Mouse (Mus musculus): ENCODE measurements at regions not wholly inside any gene's neighbourhood (a gene's known extent, or its start where the extent isn't known, plus 50 kb on each side); places are given as distances from the start of the nearest gene placed in this dataset.

- no peak overlapping the region for H3K4me3 ChIP-seq (ENCODE audit: insufficient read depth, low read depth, low read length)
- no peaks in the 10 kb centered on the region for H3K4me1 ChIP-seq (ENCODE audit: control insufficient read depth, insufficient read depth, low read length)
- 13% methylated on average over 12 of the region's 12 CpGs for WGBS
- H3K27ac ChIP-seq (ENCODE audit: insufficient read depth, low read depth, low read length) = no peak overlapping the region
- TF ChIP-seq CTCF (conservative IDR thresholded peaks at IDR 0.05; ENCODE audit: insufficient read depth, insufficient read length, low read depth, low read length) (peak; percentile 57), POLR2A (IDR thresholded peaks at IDR 0.05; ENCODE audit: low read depth, low read length) (no peak)
- no peaks in the 10 kb centered on the region for H3K36me3 ChIP-seq (ENCODE audit: control insufficient read depth, insufficient read depth, low read length)
- H3K27me3 ChIP-seq (replicated peaks; ENCODE audit: control insufficient read depth, insufficient read depth, low read length) = no peaks in the 10 kb centered on the region
- peak; percentile 8 for DNase-seq
Measured at GRCm38 (mm10) chr5:18502831-18503230, 142.7 kb upstream of the Gnai1 start.

- H3K27ac ChIP-seq (ENCODE audit: insufficient read depth, low read depth, low read length) = no peak overlapping the region
- TF ChIP-seq CTCF (conservative IDR thresholded peaks at IDR 0.05; ENCODE audit: insufficient read depth, insufficient read length, low read depth, low read length) = no peak
- TF ChIP-seq POLR2A (IDR thresholded peaks at IDR 0.05; ENCODE audit: low read depth, low read length) = no peak
- DNase-seq = no peak
- no peaks in the 10 kb centered on the region for H3K4me1 ChIP-seq (ENCODE audit: control insufficient read depth, insufficient read depth, low read length)
- H3K27me3 ChIP-seq (replicated peaks; ENCODE audit: control insufficient read depth, insufficient read depth, low read length) = no peaks in the 10 kb centered on the region; the same call in 1 of the 2 replicates
- no peak overlapping the region for H3K4me3 ChIP-seq (ENCODE audit: insufficient read depth, low read depth, low read length)
- WGBS = 66% methylated on average over 4 of the region's 4 CpGs
- no peaks in the 10 kb centered on the region for H3K36me3 ChIP-seq (ENCODE audit: control insufficient read depth, insufficient read depth, low read length)
Measured at GRCm38 (mm10) chr5:18494305-18494704, 134.2 kb upstream of the Gnai1 start.

DNA sequence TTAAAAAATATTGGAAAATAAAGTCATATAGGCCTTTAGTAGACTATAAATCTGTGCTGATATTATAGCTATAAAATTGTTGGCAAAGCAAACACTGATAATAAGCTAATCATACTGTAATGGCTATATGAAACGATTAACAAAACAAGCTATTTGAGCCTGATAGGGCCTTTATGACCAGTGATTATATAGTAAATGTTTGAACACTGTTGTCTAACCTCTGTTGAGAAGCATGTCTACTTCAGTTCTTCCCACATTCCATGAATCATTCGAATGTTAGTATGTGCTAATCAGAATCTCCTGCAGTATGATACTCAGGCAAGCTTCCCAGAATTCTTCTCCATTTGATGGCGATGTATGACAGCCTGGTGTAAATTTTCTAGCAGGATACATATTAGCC lies 129.6 kb upstream of the Gnai1 start:
- WGBS = 78% methylated on average over 3 of the region's 3 CpGs
- no peak overlapping the region for H3K4me3 ChIP-seq (ENCODE audit: insufficient read depth, low read depth, low read length)
- H3K27me3 ChIP-seq (replicated peaks; ENCODE audit: control insufficient read depth, insufficient read depth, low read length) = no peaks in the 10 kb centered on the region
- no peak overlapping the region for H3K27ac ChIP-seq (ENCODE audit: insufficient read depth, low read depth, low read length)
- DNase-seq = no peak
- no peaks in the 10 kb centered on the region for H3K4me1 ChIP-seq (ENCODE audit: control insufficient read depth, insufficient read depth, low read length)
- TF ChIP-seq POLR2A (IDR thresholded peaks at IDR 0.05; ENCODE audit: low read depth, low read length) (no peak), CTCF (conservative IDR thresholded peaks at IDR 0.05; ENCODE audit: insufficient read depth, insufficient read length, low read depth, low read length) (no peak)
- H3K36me3 ChIP-seq (ENCODE audit: control insufficient read depth, insufficient read depth, low read length) = no peaks in the 10 kb centered on the region

- WGBS = 7% methylated on average over 1 of the region's 1 CpGs
- H3K27ac ChIP-seq (ENCODE audit: insufficient read depth, low read depth, low read length) = no peak overlapping the region
- no peak for DNase-seq
- no peak for TF ChIP-seq POLR2A (IDR thresholded peaks at IDR 0.05; ENCODE audit: low read depth, low read length)
- TF ChIP-seq CTCF (conservative IDR thresholded peaks at IDR 0.05; ENCODE audit: insufficient read depth, insufficient read length, low read depth, low read length) = no peak
- no peaks in the 10 kb centered on the region for H3K36me3 ChIP-seq (ENCODE audit: control insufficient read depth, insufficient read depth, low read length)
- no peaks in the 10 kb centered on the region for H3K27me3 ChIP-seq (replicated peaks; ENCODE audit: control insufficient read depth, insufficient read depth, low read length)
- no peak overlapping the region for H3K4me3 ChIP-seq (ENCODE audit: insufficient read depth, low read depth, low read length)
- H3K4me1 ChIP-seq (ENCODE audit: control insufficient read depth, insufficient read depth, low read length) = no peaks in the 10 kb centered on the region
Measured at GRCm38 (mm10) chr5:18487076-18487772, 127.1 kb upstream of the Gnai1 start.

DNA sequence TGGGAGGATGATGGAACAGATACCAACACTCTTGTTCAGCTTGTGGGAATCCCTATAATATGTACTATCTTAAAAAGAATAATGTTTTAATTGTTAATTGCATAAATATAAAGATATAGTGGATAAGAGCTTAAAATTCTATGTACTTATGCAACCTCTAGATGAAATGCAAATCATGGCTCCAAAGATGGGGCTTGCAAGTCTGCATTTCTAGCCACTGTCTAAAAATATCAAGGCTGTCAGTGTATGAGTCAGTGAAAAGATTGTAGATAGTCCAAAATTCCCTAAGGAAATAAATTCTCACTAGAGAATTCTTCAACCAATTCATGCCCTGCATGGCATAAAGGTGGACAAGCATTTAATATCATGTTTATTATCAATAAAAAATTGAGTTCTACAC lies 124.2 kb upstream of the Gnai1 start:
- no peak for DNase-seq
- TF ChIP-seq POLR2A (IDR thresholded peaks at IDR 0.05; ENCODE audit: low read depth, low read length) = no peak
- TF ChIP-seq CTCF (conservative IDR thresholded peaks at IDR 0.05; ENCODE audit: insufficient read depth, insufficient read length, low read depth, low read length) = no peak
- Histone ChIP-seq H3K4me1 (ENCODE audit: control insufficient read depth, insufficient read depth, low read length) (no peaks in the 10 kb centered on the region), H3K4me3 (ENCODE audit: insufficient read depth, low read depth, low read length) (no peak overlapping the region), H3K36me3 (ENCODE audit: control insufficient read depth, insufficient read depth, low read length) (no peaks in the 10 kb centered on the region), H3K27me3 (replicated peaks; ENCODE audit: control insufficient read depth, insufficient read depth, low read length) (no peaks in the 10 kb centered on the region), H3K27ac (ENCODE audit: insufficient read depth, low read depth, low read length) (no peak overlapping the region)

DNA sequence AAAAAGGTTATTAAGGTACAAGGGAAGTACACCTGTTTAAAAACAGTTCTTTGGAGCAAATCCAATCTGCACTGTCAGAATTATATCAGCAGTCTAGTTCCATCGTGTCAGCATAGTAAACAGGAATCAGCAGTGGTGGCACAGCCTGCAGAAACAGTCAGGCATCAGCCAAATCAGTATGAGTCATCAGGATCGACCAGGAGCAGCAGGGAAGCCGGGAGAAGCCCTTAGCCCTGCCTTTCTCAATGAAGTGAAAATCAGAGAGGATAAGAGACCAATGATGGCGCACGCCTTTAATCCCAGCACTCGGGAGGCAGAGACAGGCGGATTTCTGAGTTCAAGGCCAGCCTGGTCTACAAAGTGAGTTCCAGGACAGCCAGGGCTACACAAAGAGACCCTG lies 118.3 kb upstream of the Gnai1 start:
- Histone ChIP-seq H3K36me3 (ENCODE audit: control insufficient read depth, insufficient read depth, low read length) (no peaks in the 10 kb centered on the region), H3K27ac (ENCODE audit: insufficient read depth, low read depth, low read length) (no peak overlapping the region), H3K4me1 (ENCODE audit: control insufficient read depth, insufficient read depth, low read length) (no peaks in the 10 kb centered on the region), H3K4me3 (ENCODE audit: insufficient read depth, low read depth, low read length) (no peak overlapping the region), H3K27me3 (replicated peaks; ENCODE audit: control insufficient read depth, insufficient read depth, low read length) (no peaks in the 10 kb centered on the region)
- TF ChIP-seq POLR2A (IDR thresholded peaks at IDR 0.05; ENCODE audit: low read depth, low read length) = no peak
- TF ChIP-seq CTCF (conservative IDR thresholded peaks at IDR 0.05; ENCODE audit: insufficient read depth, insufficient read length, low read depth, low read length) = no peak
- DNase-seq = no peak
- 78% methylated on average over 7 of the region's 7 CpGs for WGBS

GRCm38 (mm10) chr5:18477372-18478017 lies 117.3 kb upstream of the Gnai1 start:
- H3K4me1 ChIP-seq (ENCODE audit: control insufficient read depth, insufficient read depth, low read length) = no peaks in the 10 kb centered on the region
- 86% methylated on average over 6 of the region's 6 CpGs for WGBS
- TF ChIP-seq CTCF (conservative IDR thresholded peaks at IDR 0.05; ENCODE audit: insufficient read depth, insufficient read length, low read depth, low read length) (no peak), POLR2A (IDR thresholded peaks at IDR 0.05; ENCODE audit: low read depth, low read length) (no peak)

More at GRCm38 (mm10) chr5:18477372-18478017, 117.3 kb upstream of the Gnai1 start:
- H3K27me3 ChIP-seq (replicated peaks; ENCODE audit: control insufficient read depth, insufficient read depth, low read length) = no peaks in the 10 kb centered on the region
- H3K4me3 ChIP-seq (ENCODE audit: insufficient read depth, low read depth, low read length) = no peak overlapping the region
- H3K27ac ChIP-seq (ENCODE audit: insufficient read depth, low read depth, low read length) = no peak overlapping the region
- H3K36me3 ChIP-seq (ENCODE audit: control insufficient read depth, insufficient read depth, low read length) = no peaks in the 10 kb centered on the region
- no peak for DNase-seq
